Mouse (Mus musculus): ENCODE measurements around the gene Olfr1419. TPM values are rescaled to one million over a fixed set of nuclear protein-coding genes. Genes with fewer than 3 reads are reported as not detected.
"Not testable (repeated sequence)": the region's sequence is repeated elsewhere in the genome, so short reads cannot be mapped to it uniquely, and the experiment has no call there.

Olfr1419 gene
- polyA plus RNA-seq (2014; fragmentation: Nextera tagmentation; extraction: Ambion mirVana) = not detected in 2 replicates

- H3K4me3 ChIP-seq (replicated peaks; ENCODE audit: low read length) = no peak within 1 kb of the TSS
These were observed at the start of gene Olfr1419 for GRCm38 (mm10) chr19:11875006-11875405. Gene Olfr1419, minus strand, starts transcription at chr19:11875106.

DNA sequence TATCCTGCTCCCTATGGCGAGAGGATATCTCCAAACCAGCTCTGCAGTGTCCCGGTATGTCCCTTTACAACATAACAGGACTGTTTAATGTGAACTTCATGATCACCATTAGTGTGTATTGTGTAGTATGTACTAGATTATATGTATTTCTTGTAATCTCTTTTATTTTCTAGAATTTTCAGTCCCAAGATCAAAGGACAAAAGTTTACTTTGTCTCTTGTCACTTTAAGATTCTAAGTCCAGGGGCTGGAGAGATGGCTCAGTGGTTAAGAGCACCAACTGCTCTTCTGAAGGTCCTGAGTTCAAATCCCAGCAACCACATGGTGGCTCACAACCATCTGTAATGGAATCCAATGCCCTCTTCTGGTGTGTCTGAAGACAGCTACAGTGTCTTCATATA lies 47.6 kb upstream of the Olfr1419 start:
- 88% methylated on average over 2 of the region's 2 CpGs for WGBS
- H3K27me3 ChIP-seq (ENCODE audit: control insufficient read depth, insufficient read depth, low read length); H3K9ac ChIP-seq; H3K4me1 ChIP-seq (replicated peaks; ENCODE audit: control insufficient read depth, insufficient read depth, low read length); H3K4me3 ChIP-seq (replicated peaks; ENCODE audit: low read length); DNase-seq (ENCODE audit: low spot score); H3K4me2 ChIP-seq (replicated peaks); H3K9me3 ChIP-seq (ENCODE audit: control insufficient read depth, low read length); H3K27ac ChIP-seq; ATAC-seq (ENCODE audit: low FRiP score): not testable (repeated sequence)
- H3K36me3 ChIP-seq (replicated peaks; ENCODE audit: control insufficient read depth, insufficient read depth) = peaks cover 88% of the 10 kb centered on the region

More at GRCm38 (mm10) chr19:11875006-11875405, at the start of gene Olfr1419:
- no peak within 1 kb of the TSS for H3K9ac ChIP-seq
- no peaks in the 10 kb centered on the region for H3K36me3 ChIP-seq (replicated peaks; ENCODE audit: control insufficient read depth, insufficient read depth)
- no peak within 1 kb of the TSS for H3K27ac ChIP-seq
- no peaks in the 10 kb centered on the region for H3K9me3 ChIP-seq (ENCODE audit: control insufficient read depth, low read length)
- DNase-seq (ENCODE audit: low spot score) (no peak), ATAC-seq (ENCODE audit: low FRiP score) (no peak)
- H3K27me3 ChIP-seq (ENCODE audit: control insufficient read depth, insufficient read depth, low read length) = no peaks in the 10 kb centered on the region
- no peak within 1 kb of the TSS for H3K4me2 ChIP-seq (replicated peaks)
- no peaks in the 10 kb centered on the region for H3K4me1 ChIP-seq (replicated peaks; ENCODE audit: control insufficient read depth, insufficient read depth, low read length)
- 57% methylated on average over 1 of the region's 1 CpGs for WGBS

DNA sequence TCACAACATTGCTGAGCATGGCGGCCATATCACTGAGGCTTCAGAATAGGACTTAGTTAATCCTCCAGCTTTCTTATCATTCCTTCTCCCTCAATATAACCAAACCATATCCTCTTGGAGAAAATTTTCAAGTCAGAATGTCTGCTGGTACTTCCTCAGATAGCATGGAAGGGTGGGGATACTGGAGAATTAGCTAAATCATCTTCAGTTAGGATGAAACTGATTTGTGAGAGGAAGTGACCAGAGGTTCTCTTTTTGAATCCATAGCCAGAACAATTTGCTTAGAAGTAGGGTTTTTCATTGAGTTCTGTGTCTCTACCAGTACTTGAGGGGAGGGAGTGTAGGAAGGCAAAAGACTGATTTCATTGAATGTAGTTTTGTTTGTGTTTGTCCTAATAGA lies 47.2 kb upstream of the Olfr1419 start:
- Histone ChIP-seq H3K4me2 (replicated peaks) (no peak overlapping the region), H3K9me3 (ENCODE audit: control insufficient read depth, low read length) (no peaks in the 10 kb centered on the region), H3K36me3 (replicated peaks; ENCODE audit: control insufficient read depth, insufficient read depth) (peaks cover 87% of the 10 kb centered on the region), H3K27me3 (ENCODE audit: control insufficient read depth, insufficient read depth, low read length) (no peaks in the 10 kb centered on the region), H3K4me3 (replicated peaks; ENCODE audit: low read length) (no peak overlapping the region), H3K27ac (no peak overlapping the region), H3K9ac (no peak overlapping the region), H3K4me1 (replicated peaks; ENCODE audit: control insufficient read depth, insufficient read depth, low read length) (no peaks in the 10 kb centered on the region)
- 96% methylated on average over 1 of the region's 1 CpGs for WGBS
- ATAC-seq (ENCODE audit: low FRiP score) = no peak
- no peak for DNase-seq (ENCODE audit: low spot score)

- no peak for ATAC-seq (ENCODE audit: low FRiP score)
- DNase-seq (ENCODE audit: low spot score) = peak; percentile 71
- Histone ChIP-seq H3K4me3 (replicated peaks; ENCODE audit: low read length) (no peak overlapping the region), H3K9me3 (ENCODE audit: control insufficient read depth, low read length) (no peaks in the 10 kb centered on the region), H3K27ac (no peak overlapping the region), H3K27me3 (ENCODE audit: control insufficient read depth, insufficient read depth, low read length) (no peaks in the 10 kb centered on the region), H3K4me2 (replicated peaks) (no peak overlapping the region), H3K4me1 (replicated peaks; ENCODE audit: control insufficient read depth, insufficient read depth, low read length) (peaks cover 17% of the 10 kb centered on the region), H3K36me3 (replicated peaks; ENCODE audit: control insufficient read depth, insufficient read depth) (peaks cover 49% of the 10 kb centered on the region), H3K9ac (no peak overlapping the region)
- WGBS = 21% methylated on average over 2 of the region's 2 CpGs
These were observed 40.9 kb upstream of the Olfr1419 start for GRCm38 (mm10) chr19:11915804-11916203.

DNA sequence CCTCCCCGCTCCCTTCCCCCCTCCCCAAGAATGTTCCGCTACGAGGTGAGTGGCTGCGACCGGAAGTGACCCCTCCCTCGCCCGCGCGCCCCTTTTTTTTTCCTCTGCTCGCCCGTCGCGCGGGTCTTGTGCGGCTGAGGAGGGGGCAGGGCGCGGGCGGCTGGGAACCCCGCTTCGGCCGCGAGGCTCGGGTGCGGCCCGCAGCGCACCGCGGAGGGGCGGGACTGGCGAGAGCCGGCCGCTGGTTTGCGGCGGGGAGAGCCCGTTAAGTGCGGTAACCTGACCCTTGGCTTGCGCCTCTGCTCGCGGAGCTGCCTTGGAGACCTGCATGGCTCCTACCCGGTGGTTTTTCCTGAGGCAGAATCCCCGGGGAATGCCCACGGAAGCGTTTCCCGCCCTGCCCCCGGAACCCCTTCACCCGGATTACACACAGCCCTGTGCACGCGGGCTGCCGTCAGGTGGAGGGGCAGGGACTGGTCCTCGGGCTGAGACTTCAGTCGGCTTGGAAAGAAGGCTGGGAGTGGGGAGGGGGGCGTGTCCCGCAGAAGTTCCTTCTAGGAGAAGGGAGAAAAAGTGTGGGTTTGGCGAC lies 37.7 kb upstream of the Olfr1419 start:
- ATAC-seq (ENCODE audit: low FRiP score) (peak; percentile 78; the same call in 1 of the 2 replicates), DNase-seq (ENCODE audit: low spot score) (peak; percentile 31)
- H3K9me3 ChIP-seq (ENCODE audit: control insufficient read depth, low read length) = no peaks in the 10 kb centered on the region
- peaks cover 27% of the 10 kb centered on the region for H3K36me3 ChIP-seq (replicated peaks; ENCODE audit: control insufficient read depth, insufficient read depth)
- peak overlapping the region; percentile 89 for H3K27ac ChIP-seq
- peak overlapping the region; percentile 87 for H3K9ac ChIP-seq
- peak overlapping the region; percentile 74 for H3K4me2 ChIP-seq (replicated peaks)
- WGBS = under 1% methylated on average over 41 of the region's 54 CpGs
- no peaks in the 10 kb centered on the region for H3K27me3 ChIP-seq (ENCODE audit: control insufficient read depth, insufficient read depth, low read length)
- peaks cover 18% of the 10 kb centered on the region for H3K4me1 ChIP-seq (replicated peaks; ENCODE audit: control insufficient read depth, insufficient read depth, low read length)
- H3K4me3 ChIP-seq (replicated peaks; ENCODE audit: low read length) = peak overlapping the region; percentile 77

- Histone ChIP-seq H3K4me2 (replicated peaks) (peak within 1 kb of the TSS; percentile 74), H3K27me3 (ENCODE audit: control insufficient read depth, insufficient read depth, low read length) (no peaks in the 10 kb centered on the region), H3K27ac (peak within 1 kb of the TSS; percentile 89), H3K4me1 (replicated peaks; ENCODE audit: control insufficient read depth, insufficient read depth, low read length) (peaks cover 18% of the 10 kb centered on the region), H3K4me3 (replicated peaks; ENCODE audit: low read length) (peak within 1 kb of the TSS; percentile 77), H3K9me3 (ENCODE audit: control insufficient read depth, low read length) (no peaks in the 10 kb centered on the region), H3K36me3 (replicated peaks; ENCODE audit: control insufficient read depth, insufficient read depth) (peaks cover 23% of the 10 kb centered on the region), H3K9ac (peak within 1 kb of the TSS; percentile 87)
- under 1% methylated on average over 52 of the region's 53 CpGs for WGBS
- ATAC-seq (ENCODE audit: low FRiP score) = peak; percentile 98
- peak; percentile 99 for DNase-seq (ENCODE audit: low spot score)
These were observed 37.2 kb upstream of the Olfr1419 start, which contains the start of gene Patl1 for GRCm38 (mm10) chr19:11912037-11912532. Gene Patl1, plus strand, starts transcription at chr19:11912399.

DNA sequence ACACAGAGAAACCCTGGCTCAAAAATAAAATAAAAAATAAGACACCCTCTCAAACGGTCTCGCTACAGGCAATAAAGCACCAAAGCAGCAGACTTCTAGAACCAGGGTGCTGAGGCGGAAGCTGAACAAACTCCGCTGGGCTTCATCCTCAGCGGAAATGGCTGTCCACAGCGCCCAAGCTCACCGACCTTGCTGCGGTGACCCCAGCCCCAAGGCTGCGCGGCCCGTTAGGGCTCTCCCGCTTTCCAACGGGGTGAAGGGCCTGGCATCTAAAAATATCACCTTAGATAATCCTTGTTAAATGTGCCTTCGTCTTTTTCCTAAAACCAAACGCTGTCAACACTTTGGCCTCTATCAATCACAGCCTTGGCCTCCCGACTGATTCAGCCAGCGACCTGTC lies 36.7 kb upstream of the Olfr1419 start:
- Histone ChIP-seq H3K27ac (peak overlapping the region; percentile 89), H3K36me3 (replicated peaks; ENCODE audit: control insufficient read depth, insufficient read depth) (peaks cover 20% of the 10 kb centered on the region), H3K4me3 (replicated peaks; ENCODE audit: low read length) (peak overlapping the region; percentile 77), H3K9me3 (ENCODE audit: control insufficient read depth, low read length) (no peaks in the 10 kb centered on the region), H3K27me3 (ENCODE audit: control insufficient read depth, insufficient read depth, low read length) (no peaks in the 10 kb centered on the region), H3K4me2 (replicated peaks) (peak overlapping the region; percentile 74), H3K9ac (peak overlapping the region; percentile 78), H3K4me1 (replicated peaks; ENCODE audit: control insufficient read depth, insufficient read depth, low read length) (peaks cover 18% of the 10 kb centered on the region)
- DNase-seq (ENCODE audit: low spot score) (no peak), ATAC-seq (ENCODE audit: low FRiP score) (peak; percentile 28)
- 5% methylated on average over 17 of the region's 17 CpGs for WGBS

GRCm38 (mm10) chr19:11911021-11911420 lies 36.1 kb upstream of the Olfr1419 start:
- H3K9ac ChIP-seq = peak overlapping the region; percentile 78
- peaks cover 18% of the 10 kb centered on the region for H3K4me1 ChIP-seq (replicated peaks; ENCODE audit: control insufficient read depth, insufficient read depth, low read length)
- 94% methylated on average over 5 of the region's 5 CpGs for WGBS
- DNase-seq (ENCODE audit: low spot score) (no peak), ATAC-seq (ENCODE audit: low FRiP score) (no peak)
- peak overlapping the region; percentile 89 for H3K27ac ChIP-seq
- H3K9me3 ChIP-seq (ENCODE audit: control insufficient read depth, low read length) = no peaks in the 10 kb centered on the region
- no peaks in the 10 kb centered on the region for H3K27me3 ChIP-seq (ENCODE audit: control insufficient read depth, insufficient read depth, low read length)
- peaks cover 14% of the 10 kb centered on the region for H3K36me3 ChIP-seq (replicated peaks; ENCODE audit: control insufficient read depth, insufficient read depth)
- H3K4me3 ChIP-seq (replicated peaks; ENCODE audit: low read length) = peak overlapping the region; percentile 77
- H3K4me2 ChIP-seq (replicated peaks) = peak overlapping the region; percentile 74

DNA sequence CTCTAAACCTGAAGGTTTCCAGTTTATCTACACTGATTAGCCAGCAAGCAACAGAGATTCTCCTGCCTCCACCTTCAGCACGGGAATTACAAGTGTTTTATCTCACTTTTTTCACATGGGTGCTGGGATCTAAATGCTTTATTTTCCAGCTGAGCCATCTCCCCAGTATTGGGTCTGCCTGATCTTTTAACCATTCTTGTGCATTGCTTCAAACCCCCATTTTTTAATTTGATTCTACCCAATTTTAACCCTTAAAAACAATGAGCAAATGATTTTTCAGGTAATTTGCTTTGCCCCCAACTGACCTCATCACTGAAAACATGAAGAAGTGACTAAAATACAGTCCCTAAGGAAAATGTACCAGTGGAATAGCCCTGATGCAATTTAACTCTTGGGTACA lies 11.4 kb upstream of the Olfr1419 start, which contains the start of gene Olfr1420:
TSS of gene Olfr1420 (plus strand) at position 301 of the 400 bp plus-strand sequence.
- Histone ChIP-seq H3K27me3 (ENCODE audit: control insufficient read depth, insufficient read depth, low read length) (no peaks in the 10 kb centered on the region), H3K9me3 (ENCODE audit: control insufficient read depth, low read length) (no peaks in the 10 kb centered on the region), H3K4me2 (replicated peaks) (no peak within 1 kb of the TSS), H3K36me3 (replicated peaks; ENCODE audit: control insufficient read depth, insufficient read depth) (no peaks in the 10 kb centered on the region), H3K4me1 (replicated peaks; ENCODE audit: control insufficient read depth, insufficient read depth, low read length) (no peaks in the 10 kb centered on the region), H3K27ac (no peak within 1 kb of the TSS), H3K9ac (no peak within 1 kb of the TSS), H3K4me3 (replicated peaks; ENCODE audit: low read length) (no peak within 1 kb of the TSS)
- no peak for DNase-seq (ENCODE audit: low spot score)
- 54% methylated on average over 1 of the region's 1 CpGs for WGBS
- no peak for ATAC-seq (ENCODE audit: low FRiP score)
